Mouse (Mus musculus): ENCODE results near the gene Actn1.

Actn1 gene

DNA sequence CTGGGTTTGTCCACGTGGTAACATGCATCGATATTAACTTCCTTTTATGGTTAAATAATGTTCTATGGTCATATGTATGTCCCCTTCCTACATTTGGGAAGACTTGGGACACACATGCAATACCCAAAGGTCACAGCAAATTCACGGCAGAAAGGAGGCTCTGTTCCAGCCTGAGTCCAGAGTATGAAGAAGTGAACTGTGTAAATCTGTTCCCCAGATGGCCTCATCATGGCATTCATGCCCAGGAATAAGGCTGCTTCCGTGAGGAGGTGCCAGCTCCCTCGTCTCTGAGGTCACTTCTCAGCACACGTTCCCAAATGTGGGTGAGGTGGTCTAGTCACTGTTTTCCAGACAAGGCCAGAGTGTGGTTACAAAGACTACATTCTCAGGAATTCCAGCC, 122.9 kb downstream of the Actn1 start:
- DNase-seq (ENCODE audit: low read depth, low spot score), result no peak

DNA sequence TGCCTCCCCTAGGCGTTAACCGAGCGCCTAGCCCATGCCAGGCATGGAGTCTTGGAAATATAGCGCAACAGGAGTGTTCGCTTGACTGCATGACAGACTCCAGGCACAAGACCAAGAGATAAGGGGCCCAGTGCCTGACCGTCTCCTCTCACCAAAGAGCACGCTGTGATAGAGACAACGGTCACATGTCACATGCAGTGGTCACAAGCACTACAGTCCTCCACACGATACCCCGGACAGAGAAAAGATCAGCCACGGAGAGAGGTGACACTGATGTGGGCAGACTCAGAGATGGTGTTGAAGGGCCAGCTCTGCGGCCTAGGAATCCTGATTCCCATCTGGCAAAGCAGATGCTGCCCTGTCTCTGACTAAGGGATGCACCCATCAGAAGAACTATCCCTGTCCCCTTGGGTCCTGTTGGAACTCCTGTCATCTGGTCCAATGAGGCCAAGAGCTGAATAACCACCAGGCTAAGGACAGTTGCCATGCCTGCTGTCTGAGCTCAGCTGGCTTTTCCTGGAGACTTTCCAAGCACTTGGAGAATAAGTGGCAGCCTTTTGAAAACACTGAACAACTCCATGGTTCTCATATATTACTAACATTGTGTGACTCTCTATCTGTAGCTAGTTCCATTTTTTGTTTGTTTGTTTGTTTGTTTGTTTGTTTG, 123.8 kb downstream of the Actn1 start:
- peak; percentile 58 for DNase-seq (ENCODE audit: low read depth, low spot score)

DNA sequence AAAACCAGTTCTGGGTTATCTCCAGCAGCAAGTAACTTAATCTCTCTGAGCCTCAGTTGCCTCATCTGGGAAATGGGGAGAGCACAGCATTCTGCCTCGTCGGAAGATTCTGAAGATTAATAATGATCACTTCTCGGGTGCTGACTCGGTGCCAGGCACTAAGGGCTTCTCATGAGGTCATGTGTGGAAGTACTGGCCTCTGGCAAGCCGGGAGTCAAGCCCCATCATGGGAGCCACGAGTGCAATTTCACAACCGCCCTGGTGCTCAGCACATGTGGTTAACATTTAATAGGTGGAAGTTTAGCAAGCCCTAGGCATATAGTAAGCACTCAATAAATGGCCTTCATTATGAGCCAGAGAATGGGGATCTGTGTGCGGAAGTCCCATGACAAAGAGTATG, 125.0 kb downstream of the Actn1 start:
- no peak for DNase-seq (ENCODE audit: low read depth, low spot score)

DNA sequence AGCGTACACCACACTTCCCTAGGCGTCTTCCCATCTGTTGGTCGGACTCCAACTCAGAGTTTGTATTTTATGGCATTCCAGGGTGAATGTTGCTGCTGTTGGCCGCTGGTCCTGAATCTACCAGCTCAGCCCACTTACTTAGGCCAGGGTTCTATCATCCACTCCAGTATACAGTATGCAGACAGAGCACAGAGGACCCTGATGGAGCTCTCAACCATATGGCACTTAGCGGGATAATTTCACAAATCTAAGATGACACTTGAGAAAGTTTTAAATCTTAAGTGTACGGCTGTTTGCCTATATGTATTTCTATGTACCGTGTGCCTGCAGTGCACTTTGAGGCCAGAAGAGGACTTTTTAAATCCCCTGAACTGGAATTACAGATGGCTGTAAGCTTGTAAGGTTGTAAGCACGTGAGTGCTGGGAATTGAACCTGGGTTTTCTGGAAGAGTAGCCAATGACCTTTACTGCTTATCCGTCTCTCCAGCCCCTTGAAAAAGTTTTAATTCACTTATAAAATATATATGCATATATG, 127.1 kb downstream of the Actn1 start:
- no peak for DNase-seq (ENCODE audit: low read depth, low spot score)

DNA sequence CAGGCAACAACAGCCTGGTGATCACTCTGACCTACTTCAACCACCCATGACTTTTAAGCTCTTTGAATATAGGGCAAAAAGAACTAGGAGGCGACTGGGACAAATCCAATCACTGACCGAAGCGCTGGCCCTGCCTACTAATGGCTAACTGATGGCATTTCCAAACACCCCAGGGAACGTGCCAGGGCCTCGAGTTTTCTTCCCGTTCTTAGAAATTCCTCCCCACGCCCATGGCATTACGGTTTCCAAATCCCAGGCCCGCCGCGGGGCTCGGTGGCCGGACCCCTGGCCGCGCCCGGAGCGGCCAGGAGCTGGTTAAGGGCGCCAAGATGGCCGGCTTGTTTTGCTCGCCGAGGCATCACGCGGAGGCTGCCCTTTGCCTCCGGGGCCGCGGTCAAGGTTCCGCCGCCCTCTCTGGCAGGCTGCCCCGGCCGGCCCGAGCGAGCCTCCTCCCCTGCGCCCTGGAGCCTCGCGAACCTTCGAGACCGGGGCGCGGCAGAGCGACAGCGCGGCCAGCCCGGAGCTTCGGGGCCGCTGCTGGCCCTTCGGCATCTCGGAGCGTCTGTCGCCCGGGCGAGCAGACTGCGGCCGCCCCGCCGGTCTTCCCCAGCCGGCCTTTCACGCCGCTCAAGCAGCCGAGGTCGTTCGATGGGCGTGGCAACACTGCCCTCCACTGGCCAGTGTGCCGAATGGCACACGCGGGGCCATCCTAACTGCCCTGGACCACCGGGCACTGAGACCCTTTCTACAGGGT, 127.7 kb downstream of the Actn1 start:
- peak; percentile 91 for DNase-seq (ENCODE audit: low read depth, low spot score)

DNA sequence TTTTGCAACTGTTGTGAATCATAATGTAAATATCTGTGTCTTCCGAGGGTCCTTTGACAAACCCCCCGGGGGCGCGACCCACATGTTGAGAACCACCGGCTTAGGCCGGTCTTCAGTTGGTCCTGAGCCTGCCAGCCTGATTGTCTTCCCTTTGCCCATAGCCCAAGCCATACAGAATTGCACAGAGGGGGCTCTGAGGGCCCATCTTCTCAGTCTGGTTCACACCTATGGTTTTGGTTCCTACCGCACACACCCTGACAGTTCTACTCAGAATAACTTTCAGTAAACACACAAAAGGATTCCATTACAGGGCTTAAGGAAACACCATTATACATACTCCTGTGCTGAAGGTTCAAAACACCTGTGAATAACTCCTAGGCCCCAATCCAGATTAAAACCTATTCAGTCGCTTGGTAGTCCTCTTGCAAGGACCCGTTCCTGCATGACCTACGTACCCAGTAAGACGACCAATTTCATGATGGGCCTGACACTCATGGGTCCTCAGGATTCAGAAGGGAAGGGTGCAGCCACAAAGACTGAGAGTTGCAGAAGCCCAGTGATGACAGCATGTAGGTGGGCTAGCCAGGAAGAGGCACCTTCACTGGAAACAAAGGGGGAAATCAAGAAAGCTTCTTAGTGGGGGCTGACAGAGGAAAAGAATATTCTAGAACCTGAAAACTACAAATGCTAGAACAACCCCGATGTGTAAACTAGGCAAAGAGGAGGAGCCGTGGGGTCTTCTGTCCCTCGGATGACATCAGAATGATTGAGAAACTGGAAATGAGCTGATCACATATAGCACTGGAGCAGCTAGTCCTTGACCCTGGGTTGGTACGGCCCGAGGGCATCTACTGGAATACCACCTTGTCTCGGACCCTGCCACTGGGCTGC, 128.6 kb downstream of the Actn1 start:
- DNase-seq (ENCODE audit: low read depth, low spot score), result no peak

DNA sequence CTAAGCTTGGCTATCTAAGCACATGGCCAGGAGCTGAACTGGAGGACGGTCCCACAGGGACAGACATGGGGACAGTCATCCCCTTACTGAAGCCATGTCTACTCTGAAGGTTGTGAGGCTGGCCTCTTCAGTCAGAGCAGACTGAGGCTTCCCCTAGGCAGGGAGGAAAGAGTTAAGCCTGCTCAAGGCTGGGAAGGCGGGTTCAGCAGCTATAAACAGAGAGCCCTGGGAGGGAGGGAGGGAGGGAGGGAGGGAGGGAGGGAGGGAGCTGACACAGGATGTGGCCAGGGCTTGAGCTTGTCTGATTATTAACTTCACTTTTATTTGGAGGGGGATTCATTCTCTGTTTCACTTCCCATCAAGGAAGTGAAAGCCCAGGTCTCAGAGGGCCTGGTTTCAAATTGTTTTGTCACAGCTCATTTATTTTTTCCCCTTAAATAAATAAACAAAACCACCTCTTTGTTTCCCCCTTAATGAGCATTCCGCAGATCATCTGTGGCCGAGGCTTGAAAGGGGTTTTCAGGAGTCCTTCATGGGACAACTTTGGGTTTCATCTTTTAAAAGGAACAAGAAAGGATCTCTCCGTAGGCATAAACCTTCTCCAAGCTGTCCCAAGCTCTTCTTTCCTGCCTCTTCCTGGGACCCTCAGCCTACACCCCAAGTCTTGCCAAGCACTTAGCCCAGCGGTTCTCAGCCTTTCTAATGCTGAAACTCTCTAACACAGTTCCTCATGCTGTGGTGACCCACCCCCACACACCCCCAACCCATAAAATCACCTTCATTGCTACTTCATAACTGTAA, 129.4 kb downstream of the Actn1 start:
- peak; percentile 43 for DNase-seq (ENCODE audit: low read depth, low spot score)

DNA sequence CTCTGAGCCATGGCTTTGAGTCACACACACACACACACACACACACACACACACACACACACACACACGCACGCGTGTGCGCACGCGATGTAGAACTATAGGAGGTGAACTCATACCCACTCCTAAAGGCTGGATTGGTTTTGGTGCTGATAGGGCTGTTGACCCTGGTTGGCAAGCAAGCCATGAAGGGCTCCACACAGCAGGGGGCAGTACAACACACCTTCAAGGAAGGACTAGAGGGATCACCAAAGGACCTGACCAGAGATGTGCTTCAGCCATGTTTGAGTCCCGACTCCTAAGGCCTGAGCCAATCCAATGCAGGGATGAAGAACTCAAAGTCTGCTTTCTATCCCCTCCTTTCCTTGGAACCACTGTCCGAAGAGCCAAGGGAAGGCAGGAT, 130.6 kb downstream of the Actn1 start:
- DNase-seq (ENCODE audit: low read depth, low spot score), result peak; percentile 38

DNA sequence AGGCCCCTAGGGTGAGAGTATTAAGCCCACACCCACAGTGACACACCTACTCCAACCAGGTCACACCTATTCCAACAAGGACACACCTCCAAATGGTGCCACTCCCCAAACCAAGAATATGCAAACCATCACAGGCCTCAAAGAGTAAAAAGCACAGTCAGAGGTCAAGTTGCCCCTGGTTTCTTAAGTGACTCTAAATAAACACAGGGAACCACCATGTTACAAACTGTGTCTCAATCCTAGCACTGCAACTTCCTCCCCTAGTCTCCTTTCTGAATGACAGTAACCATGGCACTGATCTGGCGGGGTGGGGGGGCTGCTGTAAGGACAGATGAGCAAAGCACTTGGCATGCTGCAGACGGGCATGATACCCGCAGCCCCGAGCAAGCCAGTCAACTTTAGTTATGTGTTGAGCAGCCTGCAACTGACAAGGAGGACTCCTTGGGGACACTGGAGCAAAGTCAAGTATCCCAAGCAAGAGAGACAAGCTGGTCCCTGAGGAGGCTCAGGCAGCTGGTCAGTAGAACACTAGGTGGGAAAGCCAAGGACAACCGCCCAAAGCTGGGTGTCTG, 132.9 kb downstream of the Actn1 start:
- no peak for DNase-seq (ENCODE audit: low read depth, low spot score)

DNA sequence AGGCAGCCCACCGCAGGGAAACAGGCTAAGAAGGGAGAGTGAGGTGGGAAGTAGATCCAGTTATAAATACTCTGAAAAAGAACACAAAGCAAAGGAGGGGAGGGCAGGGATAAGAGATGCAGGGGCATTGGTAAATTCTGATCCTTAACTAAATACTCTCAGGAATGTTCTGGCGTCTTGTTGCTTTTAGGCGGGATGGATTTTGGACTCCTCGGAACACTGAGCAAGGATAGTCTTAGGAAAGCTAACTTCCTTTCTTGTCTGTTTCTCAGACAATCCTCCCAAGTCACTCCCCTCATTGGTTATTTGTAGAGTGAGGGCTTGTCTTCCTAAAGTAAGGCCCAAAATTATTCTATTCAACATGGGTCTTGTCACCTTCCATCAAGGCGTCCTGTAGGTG, 134.9 kb downstream of the Actn1 start:
- no peak for DNase-seq (ENCODE audit: low read depth, low spot score)

DNA sequence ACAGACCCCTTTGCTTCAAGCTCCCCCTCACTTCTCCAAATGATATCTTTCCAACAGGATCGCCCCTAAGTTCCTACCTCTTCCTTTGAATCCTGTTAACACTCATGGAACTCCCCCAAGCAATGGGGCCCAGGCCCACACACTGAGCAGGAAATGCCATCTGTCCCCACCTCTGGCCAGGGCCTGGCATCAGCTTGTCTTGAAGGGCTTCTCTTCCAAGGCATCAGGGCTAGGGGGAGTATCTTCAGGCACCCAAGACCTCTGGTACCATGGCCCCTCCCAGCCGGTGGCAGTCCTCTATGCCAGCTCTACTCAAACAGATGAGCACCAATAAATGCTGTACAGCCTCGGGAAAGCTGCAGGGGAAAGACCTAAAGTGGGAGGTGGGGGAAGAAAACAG, 135.4 kb downstream of the Actn1 start:
- no peak for DNase-seq (ENCODE audit: low read depth, low spot score)

DNA sequence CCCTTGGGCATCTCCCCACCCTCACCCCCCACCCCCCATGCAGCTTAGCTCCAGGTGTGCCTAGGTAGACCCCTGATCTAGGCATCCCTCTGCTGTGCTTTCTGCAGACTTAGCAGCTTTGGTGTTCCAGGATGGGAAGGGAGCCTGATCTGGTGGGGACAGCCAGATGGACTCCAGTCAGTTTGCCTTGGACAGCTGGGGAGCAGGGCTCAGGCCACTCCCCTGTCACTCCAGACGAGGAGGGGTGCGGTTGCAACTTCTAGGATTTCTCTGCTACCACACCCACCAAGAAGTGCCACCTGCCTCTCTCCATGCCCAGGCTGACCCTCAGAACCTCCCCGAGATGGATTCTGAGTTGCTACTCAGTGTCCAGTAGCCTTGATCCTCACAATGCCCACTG, 136.0 kb downstream of the Actn1 start:
- no peak for DNase-seq (ENCODE audit: low read depth, low spot score)

DNA sequence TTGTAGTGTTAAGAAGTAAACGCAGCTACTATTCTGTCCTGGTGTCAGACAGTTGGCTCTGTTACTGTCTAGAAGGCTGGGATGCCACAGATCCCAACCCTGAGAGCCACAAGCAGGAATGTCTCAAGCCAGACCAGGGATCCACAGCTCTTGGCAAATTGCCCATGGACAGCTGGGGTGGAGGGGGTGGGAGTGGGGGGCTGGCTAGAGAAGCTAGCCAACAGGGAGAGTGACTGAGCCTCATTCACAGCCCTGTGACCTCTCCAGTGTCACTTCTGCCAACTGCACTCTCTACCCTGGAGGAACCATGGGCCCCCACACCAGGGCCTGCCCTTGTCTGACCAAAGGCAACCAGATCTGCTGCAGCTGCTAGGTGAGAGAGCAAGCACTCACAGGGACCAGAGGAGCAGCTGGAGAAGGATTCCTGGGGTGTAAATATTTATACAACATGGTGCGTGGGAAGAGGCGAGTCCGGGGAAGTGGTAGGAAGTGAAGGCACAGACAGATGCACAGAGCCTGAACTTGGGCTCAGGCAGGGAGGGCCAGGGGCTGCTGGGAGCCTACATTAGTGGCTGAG, 136.9 kb downstream of the Actn1 start:
- DNase-seq (ENCODE audit: low read depth, low spot score), result peak; percentile 61

DNA sequence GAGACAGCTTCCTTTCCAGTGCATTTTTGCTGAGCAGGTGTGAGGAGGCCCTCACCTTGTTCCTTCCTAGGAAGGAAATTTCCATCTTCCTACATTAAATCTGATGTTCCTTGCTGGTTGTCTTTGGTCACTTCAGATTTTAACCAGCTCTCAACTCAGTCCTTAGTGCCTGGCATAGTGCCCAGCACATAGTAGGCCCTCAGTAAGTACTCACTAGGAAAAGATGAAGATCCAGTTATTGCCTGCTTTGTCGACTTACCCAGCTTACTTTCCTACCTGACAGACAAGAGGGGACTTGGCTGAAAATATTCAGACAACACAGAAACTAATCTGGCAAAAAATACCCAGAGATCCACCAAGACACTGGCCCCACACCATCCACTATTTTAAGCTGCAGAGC, 138.7 kb downstream of the Actn1 start:
- DNase-seq (ENCODE audit: low read depth, low spot score), result no peak

DNA sequence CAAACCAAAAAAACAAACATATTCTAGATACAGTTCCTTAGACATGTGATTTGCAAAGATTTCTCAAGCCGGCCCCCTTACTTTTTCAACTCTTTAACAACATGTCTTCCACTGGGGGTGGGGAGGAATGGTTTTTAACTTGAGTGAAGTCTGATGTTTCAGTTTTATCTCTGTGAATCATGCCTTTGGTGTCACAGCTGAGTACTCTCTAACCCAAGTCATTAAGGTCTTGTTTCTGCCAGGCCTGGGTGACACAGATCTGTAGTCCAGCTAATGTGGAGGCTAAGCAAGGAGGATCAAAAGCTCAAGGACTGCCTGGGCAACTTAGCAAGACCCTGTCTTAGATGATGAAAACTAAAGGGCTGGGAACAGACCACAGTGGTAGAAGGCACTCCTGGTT, 141.6 kb downstream of the Actn1 start:
- DNase-seq (ENCODE audit: low read depth, low spot score), result no peak
